Mouse (Mus musculus): ENCODE data around the gene Gga1. TPM values are rescaled to one million over a fixed set of nuclear protein-coding genes. Genes with fewer than 3 reads are reported as not detected.
A peak's percentile ranks its signal among the peaks of the same experiment; 100 is the strongest.
"Not testable (repeated sequence)": the region's sequence is repeated elsewhere in the genome, so short reads cannot be mapped to it uniquely, and the experiment has no call there.

Gene Gga1
- total and polyA plus RNA-seq, 3 experiments = 51.9 to 138 (median 56.2) TPM

GRCm38 (mm10) chr15:78876258-78876696 lies 713 bp upstream of the Gga1 start:
- peak; percentile 86 for DNase-seq

- peak; percentile 43 for DNase-seq
Measured at GRCm38 (mm10) chr15:78877810-78878390, 910 bp downstream of the Gga1 start.

- not testable (repeated sequence) for DNase-seq
Measured at GRCm38 (mm10) chr15:78878792-78879516, 2.0 kb downstream of the Gga1 start.

GRCm38 (mm10) chr15:78880432-78880831 lies 3.4 kb downstream of the Gga1 start:
- no peak for DNase-seq

- no peak for DNase-seq
Measured at GRCm38 (mm10) chr15:78881828-78882227, 4.8 kb downstream of the Gga1 start.

- DNase-seq = no peak
Measured at GRCm38 (mm10) chr15:78889401-78889853, 12.4 kb downstream of the Gga1 start.

GRCm38 (mm10) chr15:78892440-78892839 lies 15.4 kb downstream of the Gga1 start:
- DNase-seq = no peak

GRCm38 (mm10) chr15:78894726-78895125 lies 17.7 kb downstream of the Gga1 start:
- DNase-seq = no peak

- no peak for DNase-seq
Measured at GRCm38 (mm10) chr15:78895741-78896140, 18.8 kb downstream of the Gga1 start.

- DNase-seq = no peak
Measured at GRCm38 (mm10) chr15:78896149-78896548, 19.2 kb downstream of the Gga1 start.

GRCm38 (mm10) chr15:78897488-78897887 lies 20.5 kb downstream of the Gga1 start:
- DNase-seq = no peak

- no peak for DNase-seq
Measured at GRCm38 (mm10) chr15:78898507-78899001, 21.6 kb downstream of the Gga1 start.

- DNase-seq = no peak
Measured at GRCm38 (mm10) chr15:78899409-78899739, 22.4 kb downstream of the Gga1 start, which contains the start of gene Gm49510. TSS of gene Gm49510 (plus strand) at chr15:78899667.

- peak; percentile 79 for DNase-seq
Measured at GRCm38 (mm10) chr15:78899740-78900584, 23.0 kb downstream of the Gga1 start, which contains the start of gene Sh3bp1. TSS of gene Sh3bp1 (plus strand) at chr15:78899768.

- no peak for DNase-seq
Measured at GRCm38 (mm10) chr15:78900585-78901421, 23.8 kb downstream of the Gga1 start.

GRCm38 (mm10) chr15:78901422-78901789 lies 24.4 kb downstream of the Gga1 start:
- no peak for DNase-seq

- peak; percentile 83 for DNase-seq
Measured at GRCm38 (mm10) chr15:78903243-78903642, 26.3 kb downstream of the Gga1 start.

GRCm38 (mm10) chr15:78908399-78908798 lies 31.4 kb downstream of the Gga1 start:
- no peak for DNase-seq

- DNase-seq = no peak
Measured at GRCm38 (mm10) chr15:78908982-78909381, 32.0 kb downstream of the Gga1 start.

- DNase-seq = no peak
Measured at GRCm38 (mm10) chr15:78912040-78912439, 35.0 kb downstream of the Gga1 start.

- peak; percentile 96 for DNase-seq
Measured at GRCm38 (mm10) chr15:78913632-78914090, 36.7 kb downstream of the Gga1 start, which contains the start of gene Pdxp. TSS of gene Pdxp (plus strand) at chr15:78913919.
